Mouse (Mus musculus): ENCODE results near the gene Tiam1. TPM values are rescaled to one million over a fixed set of nuclear protein-coding genes. Genes with fewer than 3 reads are reported as not detected.

Tiam1 gene
- total RNA-seq, 2 experiments from 2014 or later: 4.4 to 5.3 TPM

- DNase-seq: no peak
Measured at GRCm38 (mm10) chr16:89876079-89876478, 267.5 kb downstream of the Tiam1 start.

- no peak for DNase-seq
Measured at GRCm38 (mm10) chr16:89874012-89874704, 269.4 kb downstream of the Tiam1 start.

GRCm38 (mm10) chr16:89872011-89872942 lies 271.3 kb downstream of the Tiam1 start:
- DNase-seq: no peak

- DNase-seq: no peak
Measured at GRCm38 (mm10) chr16:89871382-89871781, 272.2 kb downstream of the Tiam1 start.

GRCm38 (mm10) chr16:89870059-89870458 lies 273.5 kb downstream of the Tiam1 start:
- no peak for DNase-seq

GRCm38 (mm10) chr16:89868502-89868901 lies 275.1 kb downstream of the Tiam1 start:
- DNase-seq: no peak

GRCm38 (mm10) chr16:89867212-89867829 lies 276.2 kb downstream of the Tiam1 start:
- no peak for DNase-seq

GRCm38 (mm10) chr16:89865136-89865535 lies 278.4 kb downstream of the Tiam1 start:
- no peak for DNase-seq

- DNase-seq: no peak
Measured at GRCm38 (mm10) chr16:89864710-89865109, 278.9 kb downstream of the Tiam1 start.

- DNase-seq: no peak
Measured at GRCm38 (mm10) chr16:89863264-89863663, 280.3 kb downstream of the Tiam1 start.

- DNase-seq: no peak
Measured at GRCm38 (mm10) chr16:89861531-89861930, 282.0 kb downstream of the Tiam1 start.

- no peak for DNase-seq
Measured at GRCm38 (mm10) chr16:89860708-89861107, 282.9 kb downstream of the Tiam1 start.

GRCm38 (mm10) chr16:89857666-89858065 lies 285.9 kb downstream of the Tiam1 start:
- no peak for DNase-seq

GRCm38 (mm10) chr16:89854731-89855130 lies 288.8 kb downstream of the Tiam1 start:
- no peak for DNase-seq

- no peak for DNase-seq
Measured at GRCm38 (mm10) chr16:89851333-89851732, 292.2 kb downstream of the Tiam1 start.

GRCm38 (mm10) chr16:89848651-89849597 lies 294.6 kb downstream of the Tiam1 start:
- DNase-seq: no peak

- no peak for DNase-seq
Measured at GRCm38 (mm10) chr16:89848179-89848578, 295.4 kb downstream of the Tiam1 start.

- DNase-seq: no peak
Measured at GRCm38 (mm10) chr16:89845461-89845860, 298.1 kb downstream of the Tiam1 start.

- DNase-seq: no peak
Measured at GRCm38 (mm10) chr16:89844580-89844979, 299.0 kb downstream of the Tiam1 start.

GRCm38 (mm10) chr16:89841894-89842293 lies 301.7 kb downstream of the Tiam1 start:
- no peak for DNase-seq

- peak; percentile 36 for DNase-seq
Measured at GRCm38 (mm10) chr16:89840361-89840760, 303.2 kb downstream of the Tiam1 start.

GRCm38 (mm10) chr16:89839829-89840228 lies 303.7 kb downstream of the Tiam1 start:
- DNase-seq: no peak
